Mouse (Mus musculus) liver, embryonic 14.5 days (tissue): ENCODE measurements around the gene Bms1.

Experiments used
- CTCF ChIP-seq: IDR thresholded peaks from 2 replicates; pipeline ENCODE4 v1.5.1; 2016; ENCODE audit warnings: antibody characterized with exemption, low read depth, control low read depth
- EP300 ChIP-seq: IDR thresholded peaks from 2 replicates; pipeline ENCODE4 v1.6.1; 2016; ENCODE audit warnings: antibody characterized with exemption, low read depth

- TF ChIP-seq EP300 (no peak), CTCF (no peak)
Observed at GRCm38 (mm10) chr6:118380630-118381029, 38.6 kb downstream of the Bms1 start.
